Mouse (Mus musculus) left cerebral cortex, postnatal 36 days (tissue): ENCODE results near the gene Acat3. TPM values are rescaled to one million over a fixed set of nuclear protein-coding genes. Genes with fewer than 3 reads are reported as not detected.

Experiments
- DNase-seq, 2 experiments: peaks; one replicate each; pipeline ENCODE4 v3.0.0; 2021 to 2022; ENCODE audit warnings: low spot score in 2 of 2, mixed read lengths in 1 of 2
- intact Hi-C: fragments of 180-260 bp; cut with DNase I; formaldehyde crosslinking; loops from one replicate; pipeline ENCODE4 v1.15.1; 2025
- total RNA-seq, 2 experiments: library from RNA; stranded (reverse); gene quantifications; 2 replicates each; pipeline ENCODE4 v1.2.3; 2021

The Acat3 gene
- total RNA-seq, 2 experiments from 2014 or later: 3.9 to 4.3 TPM

GRCm38 (mm10) chr17:12881216-12881615, 59.2 kb downstream of the Acat3 start:
- intact Hi-C loops: loop anchor here (2.0 kb wide), 1 partner anchor 116 kb away; no protein-coding TSS in a partner anchor
- DNase-seq: no peak

- DNase-seq: peak; percentile 76 to 84
- intact Hi-C loops: loop anchor here (2.0 kb wide), 1 partner anchor 117 kb away; no protein-coding TSS in a partner anchor
Observed at GRCm38 (mm10) chr17:12880178-12880577, 60.2 kb downstream of the Acat3 start.

GRCm38 (mm10) chr17:12875734-12876133, 64.7 kb downstream of the Acat3 start, which contains the start of gene Mrgprh:
Mrgprh (plus strand) TSS chr17:12876034.
- DNase-seq: no peak
- intact Hi-C loops: no loop called here

Other genes starting within 250 kb of the Acat3 start
- gene Igf2r, start 170.9 kb downstream of the Acat3 start, total RNA-seq: 10 to 100 TPM; 27.0 to 27.7 TPM
- 10 to 100 TPM; 27.4 to 35.8 TPM for gene Mas1, start 72.5 kb downstream of the Acat3 start, total RNA-seq
- under 1 TPM in 1 of 2 experiments, not detected in 1; 0.37 TPM for gene Mrgprh, start 64.6 kb downstream of the Acat3 start, total RNA-seq
- gene Pnldc1, start 30.4 kb downstream of the Acat3 start, total RNA-seq: 1 to 10 TPM; 1.4 to 1.8 TPM
- gene Tcp1, start 24.9 kb downstream of the Acat3 start, total RNA-seq: 100 to 1,000 TPM; 193 to 198 TPM
- gene Mrpl18, start 24.3 kb downstream of the Acat3 start, total RNA-seq: 10 to 100 TPM; 54.0 to 56.0 TPM
- 10 to 100 TPM; 52.7 to 68.9 TPM for gene Acat2, start 20.1 kb upstream of the Acat3 start, total RNA-seq
- 10 to 100 TPM; 47.6 to 51.5 TPM for gene Wtap, start 53.6 kb upstream of the Acat3 start, total RNA-seq
- gene Sod2, start 66.2 kb upstream of the Acat3 start, total RNA-seq: 100 to 1,000 TPM; 272 to 281 TPM
- not detected for gene Gpr31b, start 111.7 kb upstream of the Acat3 start, total RNA-seq
- under 1 TPM; 0.20 to 0.47 TPM for gene Tcp10b, start 120.5 kb upstream of the Acat3 start, total RNA-seq
- under 1 TPM in 1 of 2 experiments, not detected in 1; 0.15 TPM for gene Unc93a, start 191.2 kb upstream of the Acat3 start, total RNA-seq